Mouse (Mus musculus): Measurements from ENCODE around the gene Vat1.

Gene Vat1

GRCm38 (mm10) chr11:101417101-101417855 is 48.8 kb downstream of the Vat1 start, which contains the start of gene Aarsd1:
Gene Aarsd1, minus strand, starts transcription at chr11:101417615.
- in situ Hi-C loops (cut with MboI; ENCODE audit: low pct_unique_long_range_greater_than_20kb in 1 of 2, low sequenced_read_pairs in 2 of 2, unreplicated experiment in 1 of 2) = no loop called here

- in situ Hi-C loops (cut with MboI; ENCODE audit: low pct_unique_long_range_greater_than_20kb in 1 of 2, low sequenced_read_pairs in 2 of 2, unreplicated experiment in 1 of 2) = no loop called here
Observed at GRCm38 (mm10) chr11:101416433-101417100, 49.5 kb downstream of the Vat1 start.

GRCm38 (mm10) chr11:101415306-101415705 is 50.7 kb downstream of the Vat1 start:
- in situ Hi-C loops (cut with MboI; ENCODE audit: low pct_unique_long_range_greater_than_20kb in 1 of 2, low sequenced_read_pairs in 2 of 2, unreplicated experiment in 1 of 2) = no loop called here
